Mouse (Mus musculus): ENCODE measurements around the gene Per1. TPM values are rescaled to one million over a fixed set of nuclear protein-coding genes. Genes with fewer than 3 reads are reported as not detected.

Gene Per1
- total and polyA plus RNA-seq, 2 experiments from 2014 or later, result 15.4 to 28.5 TPM

- H3K27ac ChIP-seq (ENCODE audit: low read depth, low read length), result no peak overlapping the region
- DNase-seq (ENCODE audit: low spot score) (no peak), ATAC-seq (ENCODE audit: low FRiP score) (no peak)
- no peaks in the 10 kb centered on the region for H3K4me1 ChIP-seq (ENCODE audit: insufficient read depth, low read length)
- H3K36me3 ChIP-seq (ENCODE audit: insufficient read depth, low read length), result no peaks in the 10 kb centered on the region
- H3K4me2 ChIP-seq (ENCODE audit: low read depth, low read length, poor library complexity, severe bottlenecking), result no peak overlapping the region
- no peak overlapping the region for H3K4me3 ChIP-seq (ENCODE audit: low read depth, low read length)
- H3K27me3 ChIP-seq (ENCODE audit: insufficient read depth, low read length), result no peaks in the 10 kb centered on the region
- no peak for TF ChIP-seq CTCF (IDR thresholded peaks at IDR 0.05)
- 93% methylated on average over 5 of the region's 5 CpGs for WGBS
- H3K9me3 ChIP-seq (ENCODE audit: low read length), result no peaks in the 10 kb centered on the region
- no peak overlapping the region for H3K9ac ChIP-seq (replicated peaks; ENCODE audit: low read length, poor library complexity, severe bottlenecking)
These were observed 53.5 kb downstream of the Per1 start for GRCm38 (mm10) chr11:69148451-69148960.

GRCm38 (mm10) chr11:69149728-69150127, 54.7 kb downstream of the Per1 start:
- no peaks in the 10 kb centered on the region for H3K27me3 ChIP-seq (ENCODE audit: insufficient read depth, low read length)
- no peaks in the 10 kb centered on the region for H3K4me1 ChIP-seq (ENCODE audit: insufficient read depth, low read length)
- no peaks in the 10 kb centered on the region for H3K36me3 ChIP-seq (ENCODE audit: insufficient read depth, low read length)
- H3K27ac ChIP-seq (ENCODE audit: low read depth, low read length), result no peak overlapping the region
- TF ChIP-seq CTCF (IDR thresholded peaks at IDR 0.05), result no peak
- H3K4me2 ChIP-seq (ENCODE audit: low read depth, low read length, poor library complexity, severe bottlenecking), result no peak overlapping the region
- DNase-seq (ENCODE audit: low spot score) (peak; percentile 31), ATAC-seq (ENCODE audit: low FRiP score) (no peak)
- H3K4me3 ChIP-seq (ENCODE audit: low read depth, low read length), result no peak overlapping the region
- no peaks in the 10 kb centered on the region for H3K9me3 ChIP-seq (ENCODE audit: low read length)
- 82% methylated on average over 6 of the region's 6 CpGs for WGBS
- H3K9ac ChIP-seq (replicated peaks; ENCODE audit: low read length, poor library complexity, severe bottlenecking), result 0 out of 2 replicates have a peak overlapping the region, but pooled peaks have one; percentile 3

- peak overlapping the region; percentile 15; the same call in 1 of the 2 replicates for H3K4me3 ChIP-seq (ENCODE audit: low read depth, low read length)
- no peaks in the 10 kb centered on the region for H3K27me3 ChIP-seq (ENCODE audit: insufficient read depth, low read length)
- no peaks in the 10 kb centered on the region for H3K9me3 ChIP-seq (ENCODE audit: low read length)
- H3K36me3 ChIP-seq (ENCODE audit: insufficient read depth, low read length), result no peaks in the 10 kb centered on the region
- WGBS, result 6% methylated on average over 7 of the region's 7 CpGs
- H3K4me2 ChIP-seq (ENCODE audit: low read depth, low read length, poor library complexity, severe bottlenecking), result peak overlapping the region; percentile 39
- peak; percentile 81 for TF ChIP-seq CTCF (IDR thresholded peaks at IDR 0.05)
- H3K27ac ChIP-seq (ENCODE audit: low read depth, low read length), result no peak overlapping the region
- no peak overlapping the region; the same call in 1 of the 2 replicates for H3K9ac ChIP-seq (replicated peaks; ENCODE audit: low read length, poor library complexity, severe bottlenecking)
- H3K4me1 ChIP-seq (ENCODE audit: insufficient read depth, low read length), result no peaks in the 10 kb centered on the region
- peak; percentile 80 for DNase-seq (ENCODE audit: low spot score)
- no peak for ATAC-seq (ENCODE audit: low FRiP score)
These were observed 55.4 kb downstream of the Per1 start for GRCm38 (mm10) chr11:69150444-69150843.

- no peaks in the 10 kb centered on the region for H3K36me3 ChIP-seq (ENCODE audit: insufficient read depth, low read length)
- no peak for TF ChIP-seq CTCF (IDR thresholded peaks at IDR 0.05)
- no peaks in the 10 kb centered on the region for H3K27me3 ChIP-seq (ENCODE audit: insufficient read depth, low read length)
- peak overlapping the region; percentile 39 for H3K4me2 ChIP-seq (ENCODE audit: low read depth, low read length, poor library complexity, severe bottlenecking)
- no peak overlapping the region for H3K27ac ChIP-seq (ENCODE audit: low read depth, low read length)
- H3K9ac ChIP-seq (replicated peaks; ENCODE audit: low read length, poor library complexity, severe bottlenecking), result no peak overlapping the region
- peak overlapping the region; percentile 15; the same call in 1 of the 2 replicates for H3K4me3 ChIP-seq (ENCODE audit: low read depth, low read length)
- DNase-seq (ENCODE audit: low spot score), result no peak
- no peaks in the 10 kb centered on the region for H3K9me3 ChIP-seq (ENCODE audit: low read length)
- H3K4me1 ChIP-seq (ENCODE audit: insufficient read depth, low read length), result no peaks in the 10 kb centered on the region
- ATAC-seq (ENCODE audit: low FRiP score), result no peak
- WGBS, result 74% methylated on average over 6 of the region's 6 CpGs
These were observed 56.0 kb downstream of the Per1 start for GRCm38 (mm10) chr11:69151004-69151403.

- no peak overlapping the region for H3K4me2 ChIP-seq (ENCODE audit: low read depth, low read length, poor library complexity, severe bottlenecking)
- ATAC-seq (ENCODE audit: low FRiP score) (no peak), DNase-seq (ENCODE audit: low spot score) (no peak)
- H3K9me3 ChIP-seq (ENCODE audit: low read length), result no peaks in the 10 kb centered on the region
- no peak overlapping the region for H3K9ac ChIP-seq (replicated peaks; ENCODE audit: low read length, poor library complexity, severe bottlenecking)
- no peak for TF ChIP-seq CTCF (IDR thresholded peaks at IDR 0.05)
- peaks cover 3% of the 10 kb centered on the region; the same call in 1 of the 2 replicates for H3K4me1 ChIP-seq (ENCODE audit: insufficient read depth, low read length)
- peaks cover 19% of the 10 kb centered on the region; the same call in 1 of the 2 replicates for H3K27me3 ChIP-seq (ENCODE audit: insufficient read depth, low read length)
- H3K4me3 ChIP-seq (ENCODE audit: low read depth, low read length), result no peak overlapping the region
- H3K36me3 ChIP-seq (ENCODE audit: insufficient read depth, low read length), result no peaks in the 10 kb centered on the region
- H3K27ac ChIP-seq (ENCODE audit: low read depth, low read length), result no peak overlapping the region
- whole genome bisulfite sequencing, result 85% methylated on average over 8 of the region's 8 CpGs
These were observed 58.8 kb downstream of the Per1 start for GRCm38 (mm10) chr11:69153831-69154230.

GRCm38 (mm10) chr11:69155351-69155750, 60.3 kb downstream of the Per1 start:
- DNase-seq (ENCODE audit: low spot score), result no peak
- Histone ChIP-seq H3K4me1 (ENCODE audit: insufficient read depth, low read length) (peaks cover 3% of the 10 kb centered on the region; the same call in 1 of the 2 replicates), H3K4me3 (ENCODE audit: low read depth, low read length) (no peak overlapping the region), H3K27me3 (ENCODE audit: insufficient read depth, low read length) (peaks cover 19% of the 10 kb centered on the region; the same call in 1 of the 2 replicates), H3K4me2 (ENCODE audit: low read depth, low read length, poor library complexity, severe bottlenecking) (no peak overlapping the region), H3K9me3 (ENCODE audit: low read length) (no peaks in the 10 kb centered on the region), H3K27ac (ENCODE audit: low read depth, low read length) (no peak overlapping the region), H3K36me3 (ENCODE audit: insufficient read depth, low read length) (no peaks in the 10 kb centered on the region), H3K9ac (replicated peaks; ENCODE audit: low read length, poor library complexity, severe bottlenecking) (no peak overlapping the region)
- ATAC-seq (ENCODE audit: low FRiP score), result no peak
- no peak for TF ChIP-seq CTCF (IDR thresholded peaks at IDR 0.05)
- WGBS, result 52% methylated on average over 1 of the region's 1 CpGs
